In genomic region chr13:19911860-19912584, GRCm38 (mm10) we compare ENCODE assay signal across 15 mouse cellular contexts.
DNase-seq lines count a peak whose midpoint lies in the region; ATAC-seq and TF ChIP-seq lines count a peak whose summit lies in the region.
"Had no signal": no experiment of that assay in that cellular context is flagged by ENCODE, and none has a peak within 500 bp of the region (broad histone marks: within the 10 kb centered on the region; RNA-seq: fewer than 3 reads in every experiment).

No protein-coding gene starts in this region.

- DNase-seq in embryo, embryonic 10.5 days (ENCODE audit: low spot score) = peak; percentile 14
- DNase-seq in embryo, embryonic 10 days (ENCODE audit: low spot score) = no peak
- peak; percentile 15 for DNase-seq in kidney, postnatal 0 days (ENCODE audit: low spot score)
- DNase-seq in kidney, adult 8-10 months = no peak
- DNase-seq in right cerebral cortex, postnatal 4 days = peak; percentile 16
- no peak for DNase-seq in right cerebral cortex, postnatal 36 days (ENCODE audit: low spot score in 2 of 2)
- no peak for DNase-seq in liver, postnatal 0 days
- DNase-seq: adrenal gland, postnatal 10 days; cerebellum, adult 9-10 months had no signal

- no peaks in the 10 kb centered on the region for H3K4me1 ChIP-seq in kidney, postnatal 0 days (replicated peaks; ENCODE audit: insufficient read depth, low read length)
- peaks cover 11% of the 10 kb centered on the region; the same call in 1 of the 2 replicates for H3K4me1 ChIP-seq in neural tube, embryonic 15.5 days
- no peaks in the 10 kb centered on the region for H3K4me1 ChIP-seq in liver, postnatal 0 days (ENCODE audit: insufficient read depth)
- H3K4me1 ChIP-seq: intestine, embryonic 15.5 days; lung, embryonic 15.5 days; megakaryocyte, embryonic 14.5 days had no signal

- H3K9ac ChIP-seq in kidney, postnatal 0 days (ENCODE audit: low read depth, low read length) = no peak overlapping the region
- H3K9ac ChIP-seq in neural tube, embryonic 15.5 days (replicated peaks) = no peak overlapping the region
- H3K9ac ChIP-seq in liver, postnatal 0 days (replicated peaks) = no peak overlapping the region
- H3K9ac ChIP-seq: intestine, embryonic 15.5 days; lung, embryonic 15.5 days had no signal

- no peaks in the 10 kb centered on the region for H3K36me3 ChIP-seq in kidney, postnatal 0 days (ENCODE audit: insufficient read depth, low read length)
- no peaks in the 10 kb centered on the region for H3K36me3 ChIP-seq in neural tube, embryonic 15.5 days
- no peaks in the 10 kb centered on the region for H3K36me3 ChIP-seq in liver, postnatal 0 days (replicated peaks; ENCODE audit: insufficient read depth, low read length)
- H3K36me3 ChIP-seq: intestine, embryonic 15.5 days; lung, embryonic 15.5 days had no signal

- H3K4me2 ChIP-seq in kidney, postnatal 0 days (ENCODE audit: low read length) = no peak overlapping the region
- no peak overlapping the region for H3K4me2 ChIP-seq in neural tube, embryonic 15.5 days
- H3K4me2 ChIP-seq in liver, postnatal 0 days (ENCODE audit: low read depth, low read length) = no peak overlapping the region
- H3K4me2 ChIP-seq: intestine, embryonic 15.5 days; lung, embryonic 15.5 days had no signal

- no peak overlapping the region for H3K4me3 ChIP-seq in kidney, postnatal 0 days (replicated peaks; ENCODE audit: low read depth, low read length)
- no peak overlapping the region for H3K4me3 ChIP-seq in neural tube, embryonic 15.5 days (replicated peaks)
- H3K4me3 ChIP-seq in liver, postnatal 0 days (ENCODE audit: low read depth, low read length) = no peak overlapping the region
- H3K4me3 ChIP-seq: intestine, embryonic 15.5 days; layer of hippocampus, adult 2 months; lung, embryonic 15.5 days; megakaryocyte, embryonic 14.5 days had no signal

- H3K27me3 ChIP-seq in kidney, postnatal 0 days (ENCODE audit: insufficient read depth, low read length) = no peaks in the 10 kb centered on the region
- 0 out of 2 replicates have a peak, but pooled peaks cover 4% of the 10 kb centered on the region for H3K27me3 ChIP-seq in neural tube, embryonic 15.5 days (replicated peaks)
- H3K27me3 ChIP-seq in liver, postnatal 0 days (ENCODE audit: insufficient read depth, low read length) = no peaks in the 10 kb centered on the region
- H3K27me3 ChIP-seq: CH12.LX; intestine, embryonic 15.5 days; lung, embryonic 15.5 days; megakaryocyte, embryonic 14.5 days had no signal

- no peak for TF ChIP-seq CTCF in kidney, postnatal 0 days (IDR thresholded peaks at IDR 0.05; ENCODE audit: low read depth)
- TF ChIP-seq CTCF in liver, postnatal 0 days (IDR thresholded peaks at IDR 0.05; ENCODE audit: low read depth) = no peak

- TF ChIP-seq EP300 in liver, postnatal 0 days (IDR thresholded peaks at IDR 0.05; ENCODE audit: low read depth) = no peak

- no peak overlapping the region for H3K27ac ChIP-seq in kidney, postnatal 0 days
- H3K27ac ChIP-seq in neural tube, embryonic 15.5 days (replicated peaks) = peak overlapping the region; percentile 20
- no peak overlapping the region for H3K27ac ChIP-seq in liver, postnatal 0 days (ENCODE audit: low read depth)
- H3K27ac ChIP-seq: intestine, embryonic 15.5 days; layer of hippocampus, adult 2 months; lung, embryonic 15.5 days had no signal

- 41% methylated on average over 5 of the region's 5 CpGs for WGBS in kidney, postnatal 0 days
- WGBS in neural tube, embryonic 15.5 days = 28% methylated on average over 5 of the region's 5 CpGs
- 54% methylated on average over 5 of the region's 5 CpGs for WGBS in liver, postnatal 0 days (ENCODE audit: insufficient replicate concordance)

- H3K9me3 ChIP-seq in kidney, postnatal 0 days (replicated peaks; ENCODE audit: low read length) = no peaks in the 10 kb centered on the region
- no peaks in the 10 kb centered on the region for H3K9me3 ChIP-seq in neural tube, embryonic 15.5 days (replicated peaks)
- no peaks in the 10 kb centered on the region for H3K9me3 ChIP-seq in liver, postnatal 0 days (ENCODE audit: low read length)
- H3K9me3 ChIP-seq: intestine, embryonic 15.5 days; lung, embryonic 15.5 days had no signal

- ATAC-seq in kidney, postnatal 0 days (replicated peaks; ENCODE audit: low FRiP score, low read depth) = no peak
- ATAC-seq in neural tube, embryonic 15.5 days (ENCODE audit: low FRiP score) = peak; percentile 94
- no peak for ATAC-seq in liver, postnatal 0 days
- ATAC-seq: intestine, embryonic 15.5 days had no signal

Comparison
In these comparisons a context has a peak if more than half of its experiments do, and no peak if none do; other contexts are left out.
1. DNase-seq: peak in embryo, embryonic 10.5 days (single experiment), kidney, postnatal 0 days (single experiment) and right cerebral cortex, postnatal 4 days (single experiment); none in embryo, embryonic 10 days (single experiment), kidney, adult 8-10 months (0 of 2), right cerebral cortex, postnatal 36 days (0 of 2) and liver, postnatal 0 days (single experiment).